In the genomic region with DNA sequence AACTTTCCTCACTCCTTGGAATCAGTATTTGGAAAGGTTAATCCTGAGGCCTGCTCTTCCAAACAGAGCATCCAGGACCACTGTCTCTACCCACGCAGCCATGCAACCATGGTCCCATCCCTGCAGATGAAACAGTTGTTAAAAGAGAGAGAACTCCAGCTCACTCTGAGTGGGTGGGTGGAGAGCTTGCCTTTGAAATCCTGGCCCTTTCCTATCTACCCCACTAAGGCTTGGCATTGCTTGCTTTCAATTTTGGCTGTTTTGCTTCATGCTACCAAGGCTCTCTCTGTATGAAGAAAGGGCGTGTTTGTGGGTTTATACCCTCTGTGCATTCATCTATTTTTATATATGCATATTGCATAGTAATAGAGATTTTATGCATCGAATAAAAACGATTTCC, we compare ENCODE assay signal across 39 mouse cellular contexts. TPM values are rescaled to one million over a fixed set of nuclear protein-coding genes. Genes with fewer than 3 reads are reported as not detected.
DNase-seq lines count a peak whose midpoint lies in the region; ATAC-seq lines count a peak whose summit lies in the region.
"Had no signal": no experiment of that assay in that cellular context is flagged by ENCODE, and none has a peak within 500 bp of the region (broad histone marks: within the 10 kb centered on the region; RNA-seq: fewer than 3 reads in every experiment).

No protein-coding gene starts in this region.

- H3K27me3 ChIP-seq in forebrain, embryonic 15.5 days, result no peaks in the 10 kb centered on the region
- no peaks in the 10 kb centered on the region for H3K27me3 ChIP-seq in forebrain, embryonic 11.5 days (ENCODE audit: control insufficient read depth, insufficient read depth, low read length)
- H3K27me3 ChIP-seq: embryonic facial prominence, embryonic 13.5 days; heart, embryonic 15.5 days; limb, embryonic 13.5 days had no signal

- H3K36me3 ChIP-seq in forebrain, embryonic 15.5 days, result no peaks in the 10 kb centered on the region
- no peaks in the 10 kb centered on the region for H3K36me3 ChIP-seq in forebrain, embryonic 11.5 days (ENCODE audit: control insufficient read depth, insufficient read depth, low read length)
- H3K36me3 ChIP-seq: embryonic facial prominence, embryonic 13.5 days; heart, embryonic 10.5 days; heart, embryonic 15.5 days; limb, embryonic 13.5 days; midbrain, embryonic 13.5 days had no signal

- no peak overlapping the region for H3K4me2 ChIP-seq in forebrain, embryonic 15.5 days (replicated peaks)
- H3K4me2 ChIP-seq in forebrain, embryonic 11.5 days (ENCODE audit: low read depth, low read length, severe bottlenecking), result no peak overlapping the region
- H3K4me2 ChIP-seq: embryonic facial prominence, embryonic 13.5 days; heart, embryonic 15.5 days; limb, embryonic 13.5 days; liver, embryonic 11.5 days; midbrain, embryonic 13.5 days had no signal

- H3K27ac ChIP-seq in forebrain, embryonic 15.5 days (replicated peaks), result peak overlapping the region; percentile 54
- no peak overlapping the region for H3K27ac ChIP-seq in forebrain, embryonic 11.5 days (ENCODE audit: low read depth, low read length)
- H3K27ac ChIP-seq: embryonic facial prominence, embryonic 13.5 days; heart, embryonic 10.5 days; heart, embryonic 15.5 days; limb, embryonic 13.5 days; midbrain, embryonic 13.5 days had no signal

- no peak for ATAC-seq in forebrain, embryonic 15.5 days (replicated peaks)
- ATAC-seq in forebrain, embryonic 11.5 days (replicated peaks; ENCODE audit: low FRiP score), result no peak
- no peak for ATAC-seq in megakaryocyte progenitor cell, adult 5-6 weeks (replicated peaks; ENCODE audit: poor library complexity)
- ATAC-seq: inflammation-experienced regulatory T-cells, adult 6 months; midbrain, embryonic 13.5 days; Patski had no signal

- WGBS in forebrain, embryonic 15.5 days, result 71% methylated on average over 4 of the region's 4 CpGs
- 88% methylated on average over 4 of the region's 4 CpGs for WGBS in forebrain, embryonic 11.5 days

- no peak overlapping the region for H3K4me3 ChIP-seq in forebrain, embryonic 15.5 days
- no peak overlapping the region for H3K4me3 ChIP-seq in forebrain, embryonic 11.5 days (ENCODE audit: low read depth, low read length)
- H3K4me3 ChIP-seq: embryonic facial prominence, embryonic 13.5 days; heart, embryonic 10.5 days; heart, embryonic 15.5 days; limb, embryonic 13.5 days; midbrain, embryonic 13.5 days had no signal

- H3K9ac ChIP-seq in forebrain, embryonic 15.5 days (replicated peaks), result no peak overlapping the region
- H3K9ac ChIP-seq in forebrain, embryonic 11.5 days (ENCODE audit: low read length), result no peak overlapping the region
- H3K9ac ChIP-seq: embryonic facial prominence, embryonic 13.5 days; heart, embryonic 15.5 days; limb, embryonic 13.5 days; midbrain, embryonic 13.5 days had no signal

- peaks cover 41% of the 10 kb centered on the region for H3K4me1 ChIP-seq in forebrain, embryonic 15.5 days
- no peaks in the 10 kb centered on the region for H3K4me1 ChIP-seq in forebrain, embryonic 11.5 days (replicated peaks; ENCODE audit: control insufficient read depth, insufficient read depth, low read length)
- H3K4me1 ChIP-seq: heart, embryonic 10.5 days; heart, embryonic 15.5 days had no signal

- no peak for DNase-seq in forebrain, embryonic 11.5 days (ENCODE audit: low spot score)
- DNase-seq in layer of hippocampus, adult 9-11 months, result peak; percentile 14
- DNase-seq in layer of hippocampus, adult 11-12 months (ENCODE audit: low spot score), result no peak
- DNase-seq in right cerebral cortex, adult 18-20 months, result peak; percentile 8
- DNase-seq in right cerebral cortex, postnatal 25 days, result no peak
- peak; percentile 51 for DNase-seq in telencephalon, adult 2 months (ENCODE audit: low read depth, low spot score)
- DNase-seq: adrenal gland, postnatal 10 days; cerebellum, adult 11-12 months; cerebellum, adult 9-11 months; gastrocnemius, postnatal 25 days; heart, adult 11 months; kidney, adult 11 months; kidney, postnatal 14 days; lung, postnatal 4 days; thymus, postnatal 14 days had no signal

- no peaks in the 10 kb centered on the region for H3K9me3 ChIP-seq in forebrain, embryonic 15.5 days
- no peaks in the 10 kb centered on the region for H3K9me3 ChIP-seq in forebrain, embryonic 11.5 days (ENCODE audit: control insufficient read depth, low read length)
- H3K9me3 ChIP-seq: embryonic facial prominence, embryonic 13.5 days; heart, embryonic 10.5 days; heart, embryonic 15.5 days; limb, embryonic 13.5 days; midbrain, embryonic 13.5 days had no signal

RNA-seq across cellular contexts. Expression of a gene that starts 12.0 kb away (rescaled TPM):
- polyA plus RNA-seq in forebrain, embryonic 15.5 days (2015; fragmentation: Nextera tagmentation; extraction: Ambion mirVana), result not detected in 2 replicates
- not detected in 2 replicates for polyA plus RNA-seq in forebrain, embryonic 11.5 days (2014; fragmentation: Nextera tagmentation; extraction: Ambion mirVana)
- not detected in 2 replicates for total RNA-seq in megakaryocyte progenitor cell, adult 5-6 weeks (2015)
- total RNA-seq in megakaryocyte progenitor cell, adult 5-6 weeks (2017), result not detected in 2 replicates
- total RNA-seq: adrenal gland, postnatal 10 days; gastrocnemius, adult 18-20 months; gastrocnemius, postnatal 25 days; heart, postnatal 25 days; layer of hippocampus, adult 18-20 months; layer of hippocampus, postnatal 25 days; left cerebral cortex, postnatal 25 days; megakaryocyte-erythroid progenitor cell, adult 5-6 weeks; MEL; neutrophil, adult 5-6 weeks had no signal
- polyA plus RNA-seq: embryonic facial prominence, embryonic 13.5 days; heart, embryonic 10.5 days; heart, embryonic 15.5 days; hindbrain, embryonic 11.5 days; inflammation-experienced regulatory T-cells, adult 6 months; kidney, embryonic 14.5 days; limb, embryonic 13.5 days; liver, embryonic 11.5 days; liver, embryonic 16.5 days; lung, embryonic 16.5 days; midbrain, embryonic 13.5 days; Patski; small intestine, adult 2 months; stomach, embryonic 14.5 days had no signal

RNA-seq across cellular contexts. Expression of a gene that starts 33.2 kb away (rescaled TPM):
- 9.0 and 9.4 TPM in 2 replicates for polyA plus RNA-seq in forebrain, embryonic 15.5 days (2015; fragmentation: Nextera tagmentation; extraction: Ambion mirVana)
- polyA plus RNA-seq in forebrain, embryonic 11.5 days (2014; fragmentation: Nextera tagmentation; extraction: Ambion mirVana), result 2.5 and 3.1 TPM in 2 replicates
- not detected in 2 replicates for total RNA-seq in megakaryocyte progenitor cell, adult 5-6 weeks (2015)
- total RNA-seq in megakaryocyte progenitor cell, adult 5-6 weeks (2017), result not detected in 2 replicates
- total RNA-seq: megakaryocyte-erythroid progenitor cell, adult 5-6 weeks; MEL; neutrophil, adult 5-6 weeks had no signal

Comparison
In these comparisons a context has a peak if more than half of its experiments do, and no peak if none do; other contexts are left out.
1. DNase-seq: peak in layer of hippocampus, adult 9-11 months (single experiment), right cerebral cortex, adult 18-20 months (single experiment) and telencephalon, adult 2 months (single experiment); none in forebrain, embryonic 11.5 days (single experiment), layer of hippocampus, adult 11-12 months (single experiment) and right cerebral cortex, postnatal 25 days (single experiment).